Mouse (Mus musculus): ENCODE data around the gene 1700030K09Rik. TPM values are rescaled to one million over a fixed set of nuclear protein-coding genes. Genes with fewer than 3 reads are reported as not detected.

Gene 1700030K09Rik
- polyA plus RNA-seq, 1 experiment from 2014 or later, result 14.6 TPM

DNA sequence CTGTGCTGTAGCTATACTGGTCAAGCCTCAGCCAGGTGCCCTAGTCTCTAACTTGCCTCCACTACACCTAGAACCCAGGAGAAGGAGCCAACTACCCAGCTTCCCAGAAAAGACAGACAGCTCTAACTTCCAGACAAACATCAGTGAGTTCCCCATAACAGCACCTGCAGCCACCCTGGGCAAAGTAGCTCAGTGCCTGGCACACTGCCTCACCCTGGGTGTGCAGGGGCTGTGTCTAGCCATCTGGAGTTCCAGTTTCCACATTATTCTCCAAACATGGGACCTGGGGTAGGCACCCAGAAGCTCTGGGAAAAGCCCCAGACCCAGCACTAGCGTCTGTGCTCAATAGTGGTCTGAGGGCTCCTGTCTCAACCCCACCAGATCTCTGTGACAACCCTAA lies 63.8 kb downstream of the 1700030K09Rik start:
- Histone ChIP-seq H3K27ac (ENCODE audit: low read depth, low read length) (no peak overlapping the region), H3K4me1 (ENCODE audit: control insufficient read depth, insufficient read depth, low read length) (no peaks in the 10 kb centered on the region), H3K4me2 (replicated peaks; ENCODE audit: low read depth, low read length) (no peak overlapping the region), H3K9ac (ENCODE audit: low read depth, low read length) (no peak overlapping the region), H3K36me3 (ENCODE audit: control insufficient read depth, insufficient read depth, low read length) (peaks cover 4% of the 10 kb centered on the region; the same call in 1 of the 2 replicates), H3K27me3 (ENCODE audit: control insufficient read depth, insufficient read depth, low read length) (no peaks in the 10 kb centered on the region), H3K4me3 (ENCODE audit: low read length) (no peak overlapping the region), H3K9me3 (ENCODE audit: control insufficient read depth, low read length) (no peaks in the 10 kb centered on the region)
- WGBS, result 100% methylated on average over 1 of the region's 1 CpGs
- no peak for ATAC-seq (ENCODE audit: low FRiP score, low TSS enrichment)

Small RNAs within 50 kb of the gene (microRNA-seq; reads per million reads assigned to microRNA genes)
- 1.5 reads per million for gene Mir7068

Other genes with a start within 250 kb of the 1700030K09Rik start
- gene Cib3, start 231.0 kb upstream of the 1700030K09Rik start, polyA plus RNA-seq (2014; fragmentation: Nextera tagmentation; extraction: Ambion mirVana), result not detected in 2 replicates
- not detected in 2 replicates for gene Gm11034, start 230.2 kb upstream of the 1700030K09Rik start, polyA plus RNA-seq (2014; fragmentation: Nextera tagmentation; extraction: Ambion mirVana)
- gene Fam32a, start 224.2 kb upstream of the 1700030K09Rik start, polyA plus RNA-seq (2014; fragmentation: Nextera tagmentation; extraction: Ambion mirVana), result 61.3 and 68.8 TPM in 2 replicates
- 110 and 125 TPM in 2 replicates for gene Ap1m1, start 203.9 kb upstream of the 1700030K09Rik start, polyA plus RNA-seq (2014; fragmentation: Nextera tagmentation; extraction: Ambion mirVana)
- 32.7 and 38.4 TPM in 2 replicates for gene Gm10282, start 138.6 kb upstream of the 1700030K09Rik start, polyA plus RNA-seq (2014; fragmentation: Nextera tagmentation; extraction: Ambion mirVana)
- gene Klf2, start 124.8 kb upstream of the 1700030K09Rik start, polyA plus RNA-seq (2014; fragmentation: Nextera tagmentation; extraction: Ambion mirVana), result 12.1 and 13.9 TPM in 2 replicates
- gene Eps15l1, start 22.4 kb upstream of the 1700030K09Rik start, polyA plus RNA-seq (2014; fragmentation: Nextera tagmentation; extraction: Ambion mirVana), result 40.7 and 72.3 TPM in 2 replicates
- 1.6 and 2.1 TPM in 2 replicates for gene Calr3, start within 50 bp of the 1700030K09Rik start, polyA plus RNA-seq (2014; fragmentation: Nextera tagmentation; extraction: Ambion mirVana)
- 57.0 and 72.0 TPM in 2 replicates for gene Cherp, start 31.3 kb downstream of the 1700030K09Rik start, polyA plus RNA-seq (2014; fragmentation: Nextera tagmentation; extraction: Ambion mirVana)
- gene Slc35e1, start 48.7 kb downstream of the 1700030K09Rik start, polyA plus RNA-seq (2014; fragmentation: Nextera tagmentation; extraction: Ambion mirVana), result 10.8 and 19.7 TPM in 2 replicates
- gene Med26, start 104.4 kb downstream of the 1700030K09Rik start, polyA plus RNA-seq (2014; fragmentation: Nextera tagmentation; extraction: Ambion mirVana), result 11.1 and 15.8 TPM in 2 replicates
- gene Smim7, start 127.2 kb downstream of the 1700030K09Rik start, polyA plus RNA-seq (2014; fragmentation: Nextera tagmentation; extraction: Ambion mirVana), result 129 and 142 TPM in 2 replicates
- 13.5 and 17.0 TPM in 2 replicates for gene Tmem38a, start 128.2 kb downstream of the 1700030K09Rik start, polyA plus RNA-seq (2014; fragmentation: Nextera tagmentation; extraction: Ambion mirVana)
- not detected in 2 replicates for gene Nwd1, start 202.8 kb downstream of the 1700030K09Rik start, polyA plus RNA-seq (2014; fragmentation: Nextera tagmentation; extraction: Ambion mirVana)